Mouse (Mus musculus): ENCODE data around the gene Trappc1. TPM values are rescaled to one million over a fixed set of nuclear protein-coding genes. Genes with fewer than 3 reads are reported as not detected.

Trappc1 gene
- polyA plus RNA-seq (2015; fragmentation: Illumina TruSeq; extraction: RNeasy Lipid Tissue Mini Kit (QIAGEN cat#74804); ENCODE audit: insufficient read depth, low read depth, low replicate concordance), result 24.2 TPM

DNA sequence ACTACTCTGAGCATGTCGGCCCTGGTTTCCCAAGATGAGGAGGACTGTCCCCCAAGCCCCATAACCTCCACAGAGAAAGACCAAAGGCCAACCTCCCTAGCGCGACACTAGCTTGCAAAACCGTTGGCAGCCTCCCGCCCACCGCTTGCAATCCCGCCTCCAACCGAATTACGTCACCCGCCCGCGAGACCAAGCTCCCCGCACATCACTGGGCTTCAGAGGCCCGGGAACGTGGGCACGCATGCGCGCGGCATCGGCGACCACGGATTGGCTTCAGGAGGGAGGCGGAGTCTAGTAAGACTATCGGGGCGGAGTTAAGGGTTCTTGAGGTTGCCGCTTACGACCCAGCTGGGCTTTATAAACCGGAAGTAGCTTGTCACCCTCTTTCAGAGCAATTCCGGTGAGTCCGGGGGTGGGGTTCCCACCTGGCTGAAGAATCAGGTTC is at the start of gene Trappc1, which contains the start of gene Cntrob:
TSS of gene Trappc1 (plus strand) at position 314 of the 445 bp plus-strand sequence.
TSS of gene Cntrob (minus strand) at position 109 of the 445 bp plus-strand sequence.

DNA sequence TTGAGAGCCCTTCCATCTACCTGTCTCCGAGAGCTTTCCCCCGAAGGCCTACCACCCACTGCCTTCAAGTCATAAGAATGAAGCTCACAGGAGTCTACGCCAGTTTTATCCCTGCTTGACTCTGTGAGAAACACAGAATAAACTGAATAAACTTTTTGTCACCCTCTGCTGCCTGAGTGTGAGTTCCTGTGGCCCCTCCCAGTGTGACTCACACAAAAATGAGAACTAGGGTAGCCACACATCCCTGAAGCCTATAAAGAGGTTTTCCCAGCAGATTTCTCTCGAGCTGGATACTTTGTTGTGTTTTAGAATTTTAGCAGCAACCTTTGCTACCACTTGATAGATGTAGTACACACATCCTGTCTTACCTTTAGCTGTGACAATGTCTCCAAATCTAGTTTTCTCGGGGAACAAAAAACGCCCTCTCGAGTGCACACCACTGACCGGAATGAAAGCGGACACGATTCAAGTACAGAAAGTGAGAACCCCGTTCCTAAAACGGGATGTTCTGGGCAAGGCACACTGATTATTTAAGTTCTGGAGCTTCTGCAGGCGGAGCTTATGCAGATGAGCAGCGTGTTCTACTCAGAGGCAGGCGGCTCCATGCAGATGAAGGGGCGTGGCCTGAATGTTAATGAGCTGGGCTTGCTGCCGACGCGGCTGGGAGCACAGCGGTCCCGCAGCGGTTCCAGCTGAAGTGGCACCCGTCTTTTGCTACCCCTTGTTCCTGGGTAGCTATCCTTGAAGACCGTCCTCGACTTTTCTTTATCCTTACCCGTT is 2.0 kb downstream of the Trappc1 start, which contains the start of gene Kcnab3:
TSS of gene Kcnab3 (plus strand) at position 631 of the 780 bp plus-strand sequence.

DNA sequence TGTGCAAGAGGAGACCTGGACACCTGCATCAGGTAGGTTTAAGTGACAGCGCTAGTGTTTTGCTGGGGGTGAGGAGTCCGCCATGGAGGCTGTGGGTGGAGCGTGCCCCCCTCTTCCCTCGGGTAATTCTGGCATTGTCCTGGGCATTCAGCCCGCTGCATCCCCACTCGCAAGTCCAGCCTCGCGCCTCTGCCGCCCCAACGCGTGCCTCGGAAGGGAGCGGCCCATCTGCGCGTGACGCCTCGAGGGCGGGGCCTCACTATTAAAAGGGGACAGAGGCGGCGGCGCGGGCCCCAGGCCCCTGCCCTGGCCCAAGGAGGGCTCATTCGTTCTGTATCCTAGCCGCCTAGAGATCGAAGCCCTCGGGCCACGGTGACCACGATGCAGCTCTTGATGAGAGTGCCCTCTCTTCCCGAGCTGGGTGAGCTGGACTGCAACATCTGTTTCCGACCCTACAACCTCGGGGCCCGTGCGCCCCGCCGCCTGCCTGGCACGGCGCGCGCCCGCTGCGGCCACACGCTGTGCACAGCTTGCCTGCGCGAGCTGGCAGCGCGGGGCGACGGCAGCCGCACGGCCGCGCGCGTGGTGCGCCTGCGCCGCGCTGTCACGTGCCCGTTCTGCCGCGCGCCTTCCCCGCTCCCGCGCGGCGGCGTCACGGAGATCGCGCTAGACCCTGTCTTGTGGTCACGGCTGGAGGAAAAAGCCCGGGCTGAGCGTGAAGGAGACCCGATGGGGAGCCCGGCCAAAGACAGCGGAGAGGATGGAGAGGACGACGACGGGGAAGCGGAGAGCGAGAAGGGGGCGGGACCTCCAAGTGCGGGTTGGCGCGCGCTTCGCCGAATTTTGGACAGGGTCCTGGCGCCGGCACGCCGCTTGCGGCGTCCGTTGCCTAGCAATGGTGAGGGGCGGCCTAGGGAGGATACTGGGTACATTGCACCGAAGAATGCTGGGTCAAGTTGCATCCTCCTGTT is 16.7 kb downstream of the Trappc1 start, which contains the start of gene Rnf227:
TSS of gene Rnf227 (plus strand) at position 301 of the 971 bp plus-strand sequence.

DNA sequence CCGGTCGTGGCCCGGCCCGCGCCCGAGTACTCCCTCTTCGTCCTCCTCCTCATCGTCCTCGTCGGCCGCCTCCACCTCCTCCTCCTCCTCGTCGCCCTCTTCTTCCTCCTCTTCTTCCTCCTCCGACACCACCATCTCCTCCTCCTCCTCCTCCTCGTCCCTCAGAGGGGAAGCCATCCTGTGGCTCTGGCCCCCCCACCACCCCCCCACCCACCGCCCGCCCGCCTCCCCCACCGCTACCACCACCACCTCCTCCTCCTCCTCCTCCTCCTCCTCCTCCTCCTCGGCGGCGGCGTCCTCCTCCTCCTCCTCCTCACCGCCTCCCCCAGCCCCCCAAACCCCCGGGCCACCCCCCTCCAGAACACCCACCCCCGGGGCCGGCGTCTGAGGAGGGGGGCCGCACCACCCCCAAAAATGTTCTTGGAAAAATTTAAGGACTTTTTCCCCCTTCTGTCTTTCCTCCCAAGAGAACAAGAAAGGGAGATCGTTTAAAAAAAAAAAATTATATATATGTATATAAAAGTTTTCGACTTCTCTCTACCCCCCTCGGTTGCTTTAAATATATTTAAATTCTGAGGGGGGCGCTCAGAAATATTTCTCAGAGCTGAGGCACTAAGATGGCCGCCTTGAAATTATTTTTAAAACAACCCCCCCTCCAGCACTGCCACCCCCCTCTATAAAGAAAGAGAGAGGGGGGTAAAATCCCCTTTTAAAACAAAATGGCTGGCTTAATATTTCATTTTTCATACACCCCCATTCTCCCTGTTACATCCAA is 45.6 kb downstream of the Trappc1 start, which contains the start of gene Chd3:
TSS of gene Chd3 (minus strand) at position 192 of the 775 bp plus-strand sequence.

Other genes with a start within 250 kb of the Trappc1 start
- gene Vamp2, start 235.5 kb upstream of the Trappc1 start, polyA plus RNA-seq (2015; fragmentation: Illumina TruSeq; extraction: RNeasy Lipid Tissue Mini Kit (QIAGEN cat#74804); ENCODE audit: insufficient read depth, low read depth, low replicate concordance), result 45.5 TPM
- gene Per1, start 228.8 kb upstream of the Trappc1 start, polyA plus RNA-seq (2015; fragmentation: Illumina TruSeq; extraction: RNeasy Lipid Tissue Mini Kit (QIAGEN cat#74804); ENCODE audit: insufficient read depth, low read depth, low replicate concordance), result 11.2 TPM
- gene Hes7, start 203.6 kb upstream of the Trappc1 start, polyA plus RNA-seq (2015; fragmentation: Illumina TruSeq; extraction: RNeasy Lipid Tissue Mini Kit (QIAGEN cat#74804); ENCODE audit: insufficient read depth, low read depth, low replicate concordance), result not detected
- not detected for gene 9130213A22Rik, start 201.4 kb upstream of the Trappc1 start, polyA plus RNA-seq (2015; fragmentation: Illumina TruSeq; extraction: RNeasy Lipid Tissue Mini Kit (QIAGEN cat#74804); ENCODE audit: insufficient read depth, low read depth, low replicate concordance)
- not detected for gene Aloxe3, start 198.1 kb upstream of the Trappc1 start, polyA plus RNA-seq (2015; fragmentation: Illumina TruSeq; extraction: RNeasy Lipid Tissue Mini Kit (QIAGEN cat#74804); ENCODE audit: insufficient read depth, low read depth, low replicate concordance)
- gene Alox12b, start 167.0 kb upstream of the Trappc1 start, polyA plus RNA-seq (2015; fragmentation: Illumina TruSeq; extraction: RNeasy Lipid Tissue Mini Kit (QIAGEN cat#74804); ENCODE audit: insufficient read depth, low read depth, low replicate concordance), result not detected
- not detected for gene Alox8, start 126.1 kb upstream of the Trappc1 start, polyA plus RNA-seq (2015; fragmentation: Illumina TruSeq; extraction: RNeasy Lipid Tissue Mini Kit (QIAGEN cat#74804); ENCODE audit: insufficient read depth, low read depth, low replicate concordance)
- gene Gucy2e, start 86.9 kb upstream of the Trappc1 start, polyA plus RNA-seq (2015; fragmentation: Illumina TruSeq; extraction: RNeasy Lipid Tissue Mini Kit (QIAGEN cat#74804); ENCODE audit: insufficient read depth, low read depth, low replicate concordance), result not detected
- 3.1 TPM for gene Cntrob, start 205 bp upstream of the Trappc1 start, polyA plus RNA-seq (2015; fragmentation: Illumina TruSeq; extraction: RNeasy Lipid Tissue Mini Kit (QIAGEN cat#74804); ENCODE audit: insufficient read depth, low read depth, low replicate concordance)
- 2.4 TPM for gene Kcnab3, start 2.3 kb downstream of the Trappc1 start, polyA plus RNA-seq (2015; fragmentation: Illumina TruSeq; extraction: RNeasy Lipid Tissue Mini Kit (QIAGEN cat#74804); ENCODE audit: insufficient read depth, low read depth, low replicate concordance)
- gene Rnf227, start 16.5 kb downstream of the Trappc1 start, polyA plus RNA-seq (2015; fragmentation: Illumina TruSeq; extraction: RNeasy Lipid Tissue Mini Kit (QIAGEN cat#74804); ENCODE audit: insufficient read depth, low read depth, low replicate concordance), result 0.90 TPM
- 20.2 TPM for gene Chd3, start 45.4 kb downstream of the Trappc1 start, polyA plus RNA-seq (2015; fragmentation: Illumina TruSeq; extraction: RNeasy Lipid Tissue Mini Kit (QIAGEN cat#74804); ENCODE audit: insufficient read depth, low read depth, low replicate concordance)
- gene Naa38, start 71.5 kb downstream of the Trappc1 start, polyA plus RNA-seq (2015; fragmentation: Illumina TruSeq; extraction: RNeasy Lipid Tissue Mini Kit (QIAGEN cat#74804); ENCODE audit: insufficient read depth, low read depth, low replicate concordance), result 38.8 TPM
- gene Cyb5d1, start 71.7 kb downstream of the Trappc1 start, polyA plus RNA-seq (2015; fragmentation: Illumina TruSeq; extraction: RNeasy Lipid Tissue Mini Kit (QIAGEN cat#74804); ENCODE audit: insufficient read depth, low read depth, low replicate concordance), result 7.7 TPM
- gene Tmem88, start 74.3 kb downstream of the Trappc1 start, polyA plus RNA-seq (2015; fragmentation: Illumina TruSeq; extraction: RNeasy Lipid Tissue Mini Kit (QIAGEN cat#74804); ENCODE audit: insufficient read depth, low read depth, low replicate concordance), result 12.1 TPM
- gene Kdm6b, start 89.7 kb downstream of the Trappc1 start, polyA plus RNA-seq (2015; fragmentation: Illumina TruSeq; extraction: RNeasy Lipid Tissue Mini Kit (QIAGEN cat#74804); ENCODE audit: insufficient read depth, low read depth, low replicate concordance), result 6.6 TPM
- gene Dnah2, start 225.1 kb downstream of the Trappc1 start, polyA plus RNA-seq (2015; fragmentation: Illumina TruSeq; extraction: RNeasy Lipid Tissue Mini Kit (QIAGEN cat#74804); ENCODE audit: insufficient read depth, low read depth, low replicate concordance), result 0.07 TPM
- 1.1 TPM for gene Efnb3, start 236.2 kb downstream of the Trappc1 start, polyA plus RNA-seq (2015; fragmentation: Illumina TruSeq; extraction: RNeasy Lipid Tissue Mini Kit (QIAGEN cat#74804); ENCODE audit: insufficient read depth, low read depth, low replicate concordance)

Data from pancreas, adult 10 weeks (tissue).